Mouse (Mus musculus) heart, postnatal 0 days (tissue): Measurements from ENCODE around the gene Rfx1. TPM values are rescaled to one million over a fixed set of nuclear protein-coding genes. Genes with fewer than 3 reads are reported as not detected.
A peak's percentile ranks its signal among the peaks of the same experiment; 100 is the strongest.

Experiments used
- ATAC-seq: fragments of 200-750 bp; cut with Nextera tagmentation; 2 replicates; pipeline ENCODE4 v1.8.0; 2017; ENCODE audit warnings: low read depth, moderate number of reproducible peaks, moderate library complexity; ENCODE audit not compliant: insufficient read depth
- DNase-seq: peaks from one replicate; pipeline ENCODE4 v3.0.0-alpha.2; 2016; ENCODE audit warnings: low spot score
- H3K27ac ChIP-seq: fragments of 300-500 bp; sonication (generic); 2 replicates; pipeline ENCODE4 v1.5.1; 2014; ENCODE audit warnings: low read depth, mild to moderate bottlenecking
- H3K27me3 ChIP-seq: fragments of 300-500 bp; sonication (generic); 2 replicates; pipeline ENCODE4 v1.6.1; 2014; ENCODE audit warnings: low read length, mixed read lengths; ENCODE audit not compliant: control insufficient read depth, insufficient read depth
- H3K36me3 ChIP-seq: fragments of 300-500 bp; sonication (generic); replicated peaks from 2 replicates; pipeline ENCODE4 v1.6.1; 2014; ENCODE audit warnings: low read length, mixed read lengths; ENCODE audit not compliant: control insufficient read depth, insufficient read depth
- H3K4me1 ChIP-seq: fragments of 300-500 bp; sonication (generic); 2 replicates; pipeline ENCODE4 v1.6.1; 2014; ENCODE audit warnings: antibody characterized with exemption; ENCODE audit not compliant: control insufficient read depth, insufficient read depth
- H3K4me2 ChIP-seq: fragments of 300-500 bp; sonication (generic); 2 replicates; pipeline ENCODE4 v1.6.1; 2014; ENCODE audit warnings: low read depth, mild to moderate bottlenecking, low read length, moderate library complexity
- H3K4me3 ChIP-seq: fragments of 300-500 bp; sonication (generic); 2 replicates; pipeline ENCODE4 v1.5.1; 2014; ENCODE audit warnings: low read depth, low read length
- H3K9ac ChIP-seq: fragments of 300-500 bp; sonication (generic); replicated peaks from 2 replicates; pipeline ENCODE4 v1.6.1; 2014; ENCODE audit warnings: low read depth, low read length, mixed read lengths
- H3K9me3 ChIP-seq: fragments of 300-500 bp; sonication (generic); replicated peaks from 2 replicates; pipeline ENCODE4 v1.6.1; 2016; ENCODE audit warnings: low read length; ENCODE audit not compliant: control insufficient read depth
- CTCF ChIP-seq: IDR thresholded peaks from 2 replicates; pipeline ENCODE4 v1.5.1; 2016; ENCODE audit warnings: antibody characterized with exemption, control low read depth, low read depth
- EP300 ChIP-seq: IDR thresholded peaks from 2 replicates; pipeline ENCODE4 v1.6.1; 2016; ENCODE audit warnings: antibody characterized with exemption, low read depth
- WGBS: fragments of 180-500 bp; shearing (Covaris S2); extraction: QIAGEN DNeasy Blood & Tissue Kit; methylation state at CpG from one replicate; pipeline ENCODE4 v1.1.7; 2014; 5-methylcytosine and 5-hydroxymethylcytosine counted together
- polyA plus RNA-seq: library from polyadenylated mRNA; unstranded; fragments of >200 nt; fragmentation: Nextera tagmentation; extraction: Ambion mirVana; gene quantifications from 2 replicates; pipeline ENCODE4 v1.2.1, GENCODE M21; 2015
- total RNA-seq: library from RNA; depleted of rRNA; stranded (reverse); fragments of >200 nt; gene quantifications from 2 replicates; pipeline ENCODE4 v1.2.3, GENCODE M21; 2014; ENCODE audit warnings: low replicate concordance; rRNA removed

The Rfx1 gene
- 11.7 and 15.3 TPM in 2 replicates for total RNA-seq
- 2.3 and 2.4 TPM in 2 replicates for polyA plus RNA-seq

DNA sequence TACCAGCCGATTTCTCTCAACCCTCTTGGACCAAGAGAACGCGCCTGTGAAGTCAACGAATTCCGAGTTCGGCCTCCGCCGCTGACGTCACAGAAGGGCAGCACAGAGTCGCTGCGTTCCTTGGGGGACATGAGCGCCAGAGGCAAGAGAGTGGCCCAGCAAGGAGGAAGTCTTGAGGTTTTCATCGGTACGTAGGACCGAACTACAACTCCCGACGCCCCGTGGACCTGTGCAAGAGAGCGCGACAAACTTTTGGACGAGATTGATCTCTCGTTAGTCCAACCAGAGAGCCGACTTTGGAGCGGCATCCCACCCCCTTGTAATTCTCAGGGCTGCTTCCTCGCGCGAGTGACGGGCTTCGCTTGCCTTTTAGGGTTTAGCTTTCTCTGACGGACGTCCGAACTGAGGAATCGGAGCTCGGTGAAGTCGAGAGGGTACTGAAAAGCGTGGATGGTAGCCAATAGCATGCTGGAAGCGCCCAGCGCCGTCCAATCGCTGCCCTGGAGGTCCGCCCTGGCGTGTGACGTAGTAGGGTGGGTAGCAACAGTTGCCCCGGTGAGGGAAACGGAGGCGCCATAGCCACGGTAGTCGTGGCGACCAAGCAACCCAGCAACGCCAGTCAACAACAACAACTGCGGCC, at the start of gene Rfx1:
TSS of gene Rfx1 (plus strand) at position 544 of the 640 bp plus-strand sequence.
- peak within 1 kb of the TSS; percentile 81 for H3K4me2 ChIP-seq
- H3K9me3 ChIP-seq, result no peaks in the 10 kb centered on the region
- DNase-seq (peak; percentile 99), ATAC-seq (peak; percentile 96)
- H3K9ac ChIP-seq, result peak within 1 kb of the TSS; percentile 77
- peak within 1 kb of the TSS; percentile 97 for H3K4me3 ChIP-seq
- peaks cover 38% of the 10 kb centered on the region for H3K4me1 ChIP-seq
- no peaks in the 10 kb centered on the region for H3K36me3 ChIP-seq
- WGBS, result under 1% methylated on average over 51 of the region's 51 CpGs
- TF ChIP-seq EP300 (peak; percentile 83), CTCF (no peak)
- no peaks in the 10 kb centered on the region for H3K27me3 ChIP-seq
- H3K27ac ChIP-seq, result peak within 1 kb of the TSS; percentile 98

DNA sequence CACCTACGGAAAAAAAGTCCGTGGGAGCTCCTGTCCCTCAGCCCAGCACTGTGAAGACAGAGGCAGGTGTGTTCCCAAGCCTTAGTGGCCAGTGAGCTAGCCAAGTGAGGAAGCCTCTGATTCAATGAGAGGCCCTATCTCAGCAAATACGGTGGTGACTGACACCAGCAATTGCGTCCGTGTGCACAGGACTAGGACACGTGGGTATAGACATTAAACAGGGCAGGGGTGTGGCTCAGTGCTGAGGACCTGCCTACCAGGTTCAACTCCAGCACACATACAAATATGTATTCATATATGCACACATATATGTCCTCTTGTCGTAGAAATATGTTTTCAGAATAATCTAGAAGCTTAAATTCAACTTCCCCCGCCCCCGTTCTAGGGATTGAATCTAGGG, 46.9 kb upstream of the Rfx1 start:
- no peaks in the 10 kb centered on the region for H3K9me3 ChIP-seq
- H3K4me3 ChIP-seq, result no peak overlapping the region
- no peak for TF ChIP-seq CTCF
- no peak for TF ChIP-seq EP300
- ATAC-seq (no peak), DNase-seq (no peak)
- no peak overlapping the region for H3K27ac ChIP-seq
- H3K27me3 ChIP-seq, result 0 out of 2 replicates have a peak, but pooled peaks cover 5% of the 10 kb centered on the region
- H3K4me1 ChIP-seq, result peaks cover 29% of the 10 kb centered on the region
- 79% methylated on average over 9 of the region's 9 CpGs for WGBS
- no peaks in the 10 kb centered on the region for H3K36me3 ChIP-seq
- H3K9ac ChIP-seq, result no peak overlapping the region
- no peak overlapping the region for H3K4me2 ChIP-seq

DNA sequence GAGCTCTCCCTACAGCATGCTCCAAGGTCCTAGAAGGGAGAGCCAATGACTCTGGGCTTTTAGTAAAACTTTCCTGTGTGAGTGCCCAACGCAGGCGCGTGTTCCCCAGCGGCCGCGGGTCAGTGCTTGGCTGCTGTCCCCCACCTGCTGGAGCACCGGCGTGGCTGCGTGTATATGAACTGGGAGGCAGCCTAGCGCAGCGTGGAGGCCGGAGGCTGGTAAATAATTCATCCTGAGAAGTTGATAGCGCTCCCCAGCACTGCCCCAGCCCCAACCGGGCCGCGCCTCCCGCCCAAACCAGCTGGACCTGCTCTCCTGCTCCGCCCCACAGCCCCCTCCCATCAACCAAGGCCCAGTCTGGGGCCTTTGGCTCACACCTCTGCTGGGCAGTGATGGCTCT, 45.5 kb upstream of the Rfx1 start, which contains the start of gene Palm3:
TSS of gene Palm3 (plus strand) at position 376 of the 400 bp plus-strand sequence.
- Histone ChIP-seq H3K27ac (no peak within 1 kb of the TSS), H3K9ac (no peak within 1 kb of the TSS), H3K27me3 (peaks cover 17% of the 10 kb centered on the region), H3K9me3 (no peaks in the 10 kb centered on the region), H3K4me1 (peaks cover 37% of the 10 kb centered on the region), H3K36me3 (no peaks in the 10 kb centered on the region), H3K4me3 (no peak within 1 kb of the TSS), H3K4me2 (no peak within 1 kb of the TSS)
- ATAC-seq (no peak), DNase-seq (no peak)
- WGBS, result 29% methylated on average over 18 of the region's 18 CpGs
- TF ChIP-seq CTCF (no peak), EP300 (no peak)

DNA sequence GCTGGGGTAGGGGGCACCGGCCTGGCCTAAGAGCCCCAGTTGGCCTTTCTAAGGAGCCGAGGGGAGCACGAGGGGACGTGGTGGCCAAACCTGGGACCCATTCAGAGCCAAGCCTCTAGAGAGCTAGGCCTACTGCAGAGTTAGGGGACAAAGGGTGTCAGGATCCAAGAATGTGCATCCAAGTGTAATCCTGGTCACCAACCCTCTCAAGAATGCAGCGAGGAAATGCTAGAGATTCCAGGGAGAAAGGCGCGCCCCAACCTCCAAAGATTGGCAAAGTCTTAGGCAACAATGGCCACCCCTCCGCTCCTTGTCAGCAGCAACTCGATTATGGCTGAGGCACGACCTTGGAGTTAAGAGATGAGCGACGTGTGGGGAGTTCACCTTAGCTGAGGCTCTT, 45.1 kb upstream of the Rfx1 start:
- ATAC-seq, result no peak
- Histone ChIP-seq H3K4me1 (peaks cover 37% of the 10 kb centered on the region), H3K4me3 (no peak overlapping the region), H3K36me3 (no peaks in the 10 kb centered on the region), H3K4me2 (no peak overlapping the region), H3K27ac (no peak overlapping the region), H3K9ac (no peak overlapping the region), H3K9me3 (no peaks in the 10 kb centered on the region), H3K27me3 (peaks cover 22% of the 10 kb centered on the region)
- 55% methylated on average over 12 of the region's 12 CpGs for WGBS
- no peak for TF ChIP-seq EP300
- no peak for TF ChIP-seq CTCF
- DNase-seq, result no peak

DNA sequence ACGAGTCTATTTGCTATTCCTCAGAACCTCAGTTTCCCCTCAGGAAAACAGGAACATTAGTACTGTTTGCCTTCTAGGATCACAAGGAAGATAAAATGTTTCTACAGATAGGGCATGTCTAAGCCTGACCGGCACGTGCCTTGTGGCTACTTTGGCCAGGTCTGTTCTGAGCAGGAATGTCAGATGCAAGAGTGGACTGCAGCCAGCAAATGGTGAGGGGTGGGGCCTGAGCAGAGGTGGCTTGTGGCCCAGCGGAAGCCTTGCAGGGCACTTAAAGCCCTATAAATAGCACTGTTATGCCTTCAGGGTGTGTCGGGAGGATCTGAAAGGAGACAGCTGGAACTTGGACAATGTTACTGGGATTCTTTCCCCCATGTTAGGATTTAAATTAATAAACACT, 43.5 kb upstream of the Rfx1 start:
- Histone ChIP-seq H3K4me1 (peaks cover 37% of the 10 kb centered on the region), H3K4me3 (no peak overlapping the region), H3K4me2 (peak overlapping the region; percentile 28; the same call in 1 of the 2 replicates), H3K27me3 (peaks cover 32% of the 10 kb centered on the region), H3K9ac (no peak overlapping the region), H3K36me3 (no peaks in the 10 kb centered on the region), H3K9me3 (no peaks in the 10 kb centered on the region), H3K27ac (peak overlapping the region; percentile 84)
- TF ChIP-seq EP300 (peak; percentile 81), CTCF (no peak)
- WGBS, result under 1% methylated on average over 5 of the region's 5 CpGs
- peak; percentile 88 for ATAC-seq
- DNase-seq, result peak; percentile 90

DNA sequence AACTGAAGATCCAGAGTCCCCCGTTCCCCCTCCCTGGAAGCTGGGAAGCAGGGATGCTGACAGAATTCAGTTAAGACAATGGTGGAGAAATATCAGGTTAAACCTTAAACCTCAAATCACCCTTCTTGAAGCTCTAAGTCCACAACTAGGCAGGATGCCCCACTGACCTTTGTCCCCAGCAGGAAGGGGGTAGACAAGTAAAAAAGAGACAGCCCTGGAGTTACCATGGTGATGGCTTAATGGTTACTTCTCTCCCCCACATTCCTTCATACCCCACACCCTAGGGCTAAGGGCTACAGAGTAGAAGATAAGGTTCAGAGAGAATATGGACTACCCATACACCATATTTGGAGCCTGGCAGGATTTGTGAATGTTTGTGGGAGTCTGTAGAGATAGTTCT, 43.0 kb upstream of the Rfx1 start:
- DNase-seq (no peak), ATAC-seq (no peak; the same call in 1 of the 2 replicates)
- H3K9ac ChIP-seq, result no peak overlapping the region
- peak overlapping the region; percentile 84 for H3K27ac ChIP-seq
- no peak overlapping the region for H3K4me3 ChIP-seq
- H3K36me3 ChIP-seq, result no peaks in the 10 kb centered on the region
- peaks cover 37% of the 10 kb centered on the region for H3K4me1 ChIP-seq
- 14% methylated on average over 1 of the region's 1 CpGs for WGBS
- TF ChIP-seq EP300 (no peak), CTCF (no peak)
- H3K27me3 ChIP-seq, result peaks cover 33% of the 10 kb centered on the region
- H3K4me2 ChIP-seq, result peak overlapping the region; percentile 28; the same call in 1 of the 2 replicates
- H3K9me3 ChIP-seq, result no peaks in the 10 kb centered on the region
